9 mouse cellular contexts compared by ENCODE assay signal in the genomic region with DNA sequence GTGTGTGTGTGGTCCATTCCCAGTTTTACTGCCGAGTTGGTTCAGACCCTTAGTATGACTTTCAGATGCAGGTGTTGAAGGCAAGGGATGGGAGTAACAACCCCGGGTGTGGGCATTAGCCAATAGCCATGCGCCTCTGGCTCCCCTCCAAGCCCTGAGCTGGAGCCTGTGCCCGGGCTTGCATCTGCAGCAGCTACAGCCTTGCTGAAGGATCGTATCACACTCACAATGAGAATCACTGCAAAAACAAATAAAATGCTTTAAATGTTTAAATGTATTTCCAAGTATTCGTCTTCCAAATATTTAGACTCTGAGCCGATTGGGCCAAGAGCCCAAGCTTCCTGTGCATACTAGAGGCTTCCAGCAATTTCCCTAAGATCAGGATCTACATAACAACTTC.
DNase-seq lines count a peak whose midpoint lies in the region; ATAC-seq and TF ChIP-seq lines count a peak whose summit lies in the region.
"Had no signal": no experiment of that assay in that cellular context is flagged by ENCODE, and none has a peak within 500 bp of the region (broad histone marks: within the 10 kb centered on the region; RNA-seq: fewer than 3 reads in every experiment).

No protein-coding gene starts in this region.

- no peak overlapping the region for H3K27ac ChIP-seq in forebrain, postnatal 0 days (ENCODE audit: low read depth, low read length)
- H3K27ac ChIP-seq in forebrain, embryonic 16.5 days (ENCODE audit: low read length), result no peak overlapping the region
- H3K27ac ChIP-seq in intestine, embryonic 16.5 days (ENCODE audit: low read length), result peak overlapping the region; percentile 59
- H3K27ac ChIP-seq in limb, embryonic 13.5 days, result peak overlapping the region; percentile 22; the same call in 1 of the 2 replicates
- peak overlapping the region; percentile 70 for H3K27ac ChIP-seq in stomach, postnatal 0 days (replicated peaks)

- TF ChIP-seq CTCF in forebrain, postnatal 0 days (IDR thresholded peaks at IDR 0.05; ENCODE audit: low read depth), result no peak
- no peak for TF ChIP-seq CTCF in stomach, postnatal 0 days (IDR thresholded peaks at IDR 0.05; ENCODE audit: low read depth)

- no peak overlapping the region for H3K4me3 ChIP-seq in forebrain, postnatal 0 days (ENCODE audit: low read depth, low read length)
- H3K4me3 ChIP-seq in forebrain, embryonic 16.5 days (replicated peaks; ENCODE audit: low read length), result no peak overlapping the region
- H3K4me3 ChIP-seq in intestine, embryonic 16.5 days (ENCODE audit: low read length), result no peak overlapping the region
- H3K4me3 ChIP-seq in limb, embryonic 13.5 days, result no peak overlapping the region
- H3K4me3 ChIP-seq in stomach, postnatal 0 days (ENCODE audit: low read depth, low read length), result no peak overlapping the region

- no peak for ATAC-seq in forebrain, postnatal 0 days
- no peak for ATAC-seq in forebrain, embryonic 16.5 days
- ATAC-seq in intestine, embryonic 16.5 days, result 0 out of 2 replicates have a peak, but pooled peaks have one; percentile 37
- no peak for ATAC-seq in limb, embryonic 13.5 days (ENCODE audit: low FRiP score, low read depth)
- ATAC-seq in stomach, postnatal 0 days (ENCODE audit: low FRiP score, low TSS enrichment), result no peak; the same call in 1 of the 2 replicates
- ATAC-seq in megakaryocyte-erythroid progenitor cell, adult 5-6 weeks (replicated peaks; ENCODE audit: low FRiP score, low TSS enrichment, poor library complexity, severe bottlenecking), result no peak

- peaks cover 15% of the 10 kb centered on the region for H3K4me1 ChIP-seq in forebrain, postnatal 0 days (ENCODE audit: insufficient read depth)
- H3K4me1 ChIP-seq in forebrain, embryonic 16.5 days (replicated peaks; ENCODE audit: control insufficient read depth, insufficient read depth, low read length), result peaks cover 28% of the 10 kb centered on the region
- H3K4me1 ChIP-seq in intestine, embryonic 16.5 days (ENCODE audit: control insufficient read depth, insufficient read depth, low read length), result peaks cover 23% of the 10 kb centered on the region
- H3K4me1 ChIP-seq in limb, embryonic 13.5 days, result peaks cover 32% of the 10 kb centered on the region
- peaks cover 15% of the 10 kb centered on the region for H3K4me1 ChIP-seq in stomach, postnatal 0 days (replicated peaks; ENCODE audit: control insufficient read depth, insufficient read depth)

- no peaks in the 10 kb centered on the region for H3K9me3 ChIP-seq in forebrain, postnatal 0 days (ENCODE audit: low read length)
- no peaks in the 10 kb centered on the region for H3K9me3 ChIP-seq in forebrain, embryonic 16.5 days (ENCODE audit: control insufficient read depth, low read length)
- H3K9me3 ChIP-seq in intestine, embryonic 16.5 days (ENCODE audit: control insufficient read depth, low read length), result no peaks in the 10 kb centered on the region
- H3K9me3 ChIP-seq in limb, embryonic 13.5 days, result no peaks in the 10 kb centered on the region
- no peaks in the 10 kb centered on the region for H3K9me3 ChIP-seq in stomach, postnatal 0 days (ENCODE audit: control insufficient read depth, low read length)

- no peaks in the 10 kb centered on the region for H3K36me3 ChIP-seq in forebrain, postnatal 0 days (ENCODE audit: insufficient read depth)
- no peaks in the 10 kb centered on the region for H3K36me3 ChIP-seq in forebrain, embryonic 16.5 days (ENCODE audit: control insufficient read depth, insufficient read depth)
- H3K36me3 ChIP-seq in intestine, embryonic 16.5 days (ENCODE audit: control insufficient read depth, insufficient read depth, low read length), result no peaks in the 10 kb centered on the region
- no peaks in the 10 kb centered on the region for H3K36me3 ChIP-seq in limb, embryonic 13.5 days
- no peaks in the 10 kb centered on the region for H3K36me3 ChIP-seq in stomach, postnatal 0 days (ENCODE audit: control insufficient read depth, insufficient read depth, low read length)

- no peak for TF ChIP-seq EP300 in stomach, postnatal 0 days (optimal IDR thresholded peaks at IDR 0.05)

- H3K9ac ChIP-seq in forebrain, postnatal 0 days, result no peak overlapping the region
- no peak overlapping the region for H3K9ac ChIP-seq in forebrain, embryonic 16.5 days (replicated peaks; ENCODE audit: low read depth, low read length)
- H3K9ac ChIP-seq in intestine, embryonic 16.5 days (ENCODE audit: low read depth, low read length), result no peak overlapping the region
- no peak overlapping the region for H3K9ac ChIP-seq in limb, embryonic 13.5 days
- H3K9ac ChIP-seq in stomach, postnatal 0 days (ENCODE audit: low read length), result no peak overlapping the region

- 27% methylated on average over 7 of the region's 7 CpGs for WGBS in forebrain, postnatal 0 days
- 50% methylated on average over 7 of the region's 7 CpGs for WGBS in forebrain, embryonic 16.5 days
- 36% methylated on average over 7 of the region's 7 CpGs for WGBS in intestine, embryonic 16.5 days
- 40% methylated on average over 7 of the region's 7 CpGs for WGBS in limb, embryonic 13.5 days
- 15% methylated on average over 7 of the region's 7 CpGs for whole genome bisulfite sequencing in stomach, postnatal 0 days

- H3K27me3 ChIP-seq in forebrain, postnatal 0 days (ENCODE audit: insufficient read depth, low read length), result no peaks in the 10 kb centered on the region
- H3K27me3 ChIP-seq in forebrain, embryonic 16.5 days (replicated peaks; ENCODE audit: control insufficient read depth, insufficient read depth, low read length), result no peaks in the 10 kb centered on the region
- H3K27me3 ChIP-seq in intestine, embryonic 16.5 days (replicated peaks; ENCODE audit: control insufficient read depth, insufficient read depth, low read length), result no peaks in the 10 kb centered on the region
- no peaks in the 10 kb centered on the region for H3K27me3 ChIP-seq in limb, embryonic 13.5 days
- no peaks in the 10 kb centered on the region for H3K27me3 ChIP-seq in stomach, postnatal 0 days (ENCODE audit: control insufficient read depth, insufficient read depth, low read length)
- H3K27me3 ChIP-seq: CH12.LX had no signal

- no peak overlapping the region for H3K4me2 ChIP-seq in forebrain, postnatal 0 days (ENCODE audit: low read depth)
- no peak overlapping the region for H3K4me2 ChIP-seq in forebrain, embryonic 16.5 days (ENCODE audit: low read length)
- H3K4me2 ChIP-seq in intestine, embryonic 16.5 days (ENCODE audit: low read depth, low read length), result no peak overlapping the region
- no peak overlapping the region for H3K4me2 ChIP-seq in limb, embryonic 13.5 days (replicated peaks)
- no peak overlapping the region for H3K4me2 ChIP-seq in stomach, postnatal 0 days (replicated peaks; ENCODE audit: low read depth)

- peak; percentile 39 for DNase-seq in forebrain, postnatal 0 days
- DNase-seq in MN1 (ENCODE audit: low spot score), result peak; percentile 43
- peak; percentile 56 to 64 for DNase-seq in cerebellum, postnatal 36 days
- DNase-seq in stomach, postnatal 0 days (ENCODE audit: low spot score), result peak; percentile 41

Comparison
In these comparisons a context has a peak if more than half of its experiments do, and no peak if none do; other contexts are left out.
1. H3K27ac ChIP-seq: peak in intestine, embryonic 16.5 days (single experiment), limb, embryonic 13.5 days (single experiment) and stomach, postnatal 0 days (single experiment); none in forebrain, postnatal 0 days (single experiment) and forebrain, embryonic 16.5 days (single experiment).
2. Peak in every context shown above with its lines, with median percentiles within 50 percentile points of each other: DNase-seq.